Mouse (Mus musculus) c-Kit-negative CD71-positive TER-119-positive erythroid progenitor cells, embryonic 14.5 days (primary cell): ENCODE results near the gene 1110059E24Rik.
A peak's percentile ranks its signal among the peaks of the same experiment; 100 is the strongest.
"Not testable (repeated sequence)": the region's sequence is repeated elsewhere in the genome, so short reads cannot be mapped to it uniquely, and the experiment has no call there.

Experiments used
- DNase-seq: peaks from one replicate; pipeline ENCODE4 v3.0.0-alpha.2; 2013; ENCODE audit warnings: low read depth, low spot score

The 1110059E24Rik gene

GRCm38 (mm10) chr19:21652285-21653171 lies at the start of gene 1110059E24Rik:
Gene 1110059E24Rik, minus strand, starts transcription at chr19:21652976.
- DNase-seq, result peak; percentile 91

GRCm38 (mm10) chr19:21680986-21681385 lies 28.2 kb upstream of the 1110059E24Rik start:
- DNase-seq, result no peak

DNA sequence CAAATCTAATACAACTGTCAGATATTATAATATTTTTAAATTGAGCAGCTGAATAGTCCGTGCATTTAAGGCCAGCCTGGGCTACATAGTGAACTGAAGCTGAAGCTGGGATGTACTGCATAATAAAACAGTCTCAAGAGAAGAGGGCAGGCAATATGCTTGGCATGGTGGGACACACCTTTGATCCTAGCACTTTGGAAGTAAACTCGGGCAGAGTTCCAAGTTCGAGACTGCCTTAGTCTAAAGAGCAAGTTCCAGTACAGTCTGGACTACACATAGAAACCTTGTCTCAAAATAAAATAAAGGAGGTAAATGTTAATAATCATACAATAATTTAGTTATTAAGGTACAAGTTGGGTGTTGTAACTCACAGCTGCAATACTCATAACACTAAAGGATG lies 27.3 kb upstream of the 1110059E24Rik start:
- DNase-seq, result no peak

DNA sequence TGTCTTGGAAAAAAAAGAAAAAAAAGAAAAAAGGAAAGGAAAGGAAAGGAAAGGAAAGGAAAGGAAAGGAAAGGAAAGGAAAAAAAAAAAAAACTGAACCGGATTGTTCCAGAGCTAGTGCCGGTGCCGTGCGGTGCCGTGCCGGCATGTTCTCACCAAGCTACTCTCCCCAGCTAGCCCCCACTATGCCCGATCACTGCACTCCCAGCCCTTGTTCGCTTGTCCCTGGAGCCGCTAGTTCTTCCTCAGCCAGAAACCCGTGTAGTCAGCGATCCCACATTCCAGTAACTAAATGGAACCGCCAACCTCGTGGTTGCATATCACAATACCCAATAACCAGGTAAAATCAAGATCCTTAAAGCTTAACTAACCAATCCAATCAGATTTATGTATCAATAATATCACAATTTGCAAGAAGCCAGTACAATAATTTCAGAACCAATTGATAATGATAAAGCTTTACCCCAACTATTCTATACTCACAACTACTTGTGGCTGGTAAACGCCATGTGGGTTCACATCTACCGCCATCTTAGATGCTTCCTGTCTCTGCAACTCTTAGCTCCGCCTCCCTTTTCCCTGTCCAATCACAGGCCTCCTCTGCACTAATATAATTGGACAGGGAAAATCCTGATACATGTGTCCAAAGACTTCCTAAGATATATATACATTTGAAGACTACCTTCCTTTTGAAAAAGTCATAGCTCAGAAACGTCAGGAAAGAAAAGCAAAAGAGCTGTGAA lies 21.7 kb upstream of the 1110059E24Rik start:
- no peak for DNase-seq

DNA sequence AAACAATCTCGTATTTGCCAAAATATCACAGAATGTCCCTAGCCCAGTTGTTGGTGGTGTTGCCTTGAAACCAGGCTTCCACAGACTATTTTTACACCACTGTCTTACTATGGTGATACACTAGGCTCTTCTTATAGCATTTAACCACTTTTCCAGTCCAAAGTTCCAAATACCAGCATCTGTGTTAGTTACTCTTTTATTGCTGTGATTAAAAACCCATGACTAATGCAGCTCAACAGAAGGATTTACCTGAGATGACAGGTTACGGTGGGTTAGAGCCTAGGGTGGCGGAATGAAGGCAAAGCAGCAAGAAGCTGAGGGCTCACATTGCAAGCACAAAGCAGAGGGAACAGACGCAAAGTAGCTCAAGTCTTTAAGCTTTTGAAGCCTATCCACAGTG lies 16.9 kb upstream of the 1110059E24Rik start:
- no peak for DNase-seq

DNA sequence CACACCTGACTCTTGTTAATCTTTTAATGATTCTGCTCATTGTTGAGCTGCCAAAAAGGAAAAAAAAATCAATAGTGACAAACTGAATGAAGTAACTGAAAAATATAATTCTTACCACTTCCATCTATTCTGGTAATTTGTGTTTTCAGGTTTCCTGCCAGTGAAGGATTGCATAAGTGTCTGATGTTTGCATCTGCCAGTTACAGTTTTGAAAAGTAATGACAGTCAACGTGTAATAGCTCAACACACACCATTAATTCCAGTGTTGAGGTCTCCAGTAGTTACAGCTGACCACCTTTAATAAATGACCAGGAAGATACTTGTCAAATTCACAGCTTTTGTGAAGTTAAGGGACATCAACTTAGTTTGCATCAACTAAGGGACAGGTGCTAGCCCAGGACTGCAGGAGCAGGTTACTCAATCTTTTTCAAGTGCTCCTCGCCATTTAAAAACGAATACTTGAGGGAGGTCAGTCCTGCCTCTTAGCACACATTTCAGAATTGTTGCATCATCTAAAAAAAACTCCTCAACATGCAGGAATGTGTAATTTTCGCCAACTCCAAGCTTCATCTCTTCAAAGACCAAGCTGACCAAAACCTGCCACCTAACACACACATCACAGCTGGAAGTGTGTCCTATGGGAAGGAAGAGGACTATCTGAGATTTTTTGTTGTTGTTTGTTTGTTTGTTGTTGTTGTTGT lies 11.1 kb upstream of the 1110059E24Rik start:
- no peak for DNase-seq

- no peak for DNase-seq
These were observed 8.0 kb upstream of the 1110059E24Rik start for GRCm38 (mm10) chr19:21660734-21661133.

GRCm38 (mm10) chr19:21654788-21655187 lies 2.0 kb upstream of the 1110059E24Rik start:
- no peak for DNase-seq

- DNase-seq, result peak; percentile 12
These were observed 601 bp upstream of the 1110059E24Rik start, which contains the start of gene Abhd17b for GRCm38 (mm10) chr19:21653172-21653981. Gene Abhd17b, plus strand, starts transcription at chr19:21653185.

GRCm38 (mm10) chr19:21651664-21652063 lies 1.1 kb downstream of the 1110059E24Rik start:
- no peak for DNase-seq

DNA sequence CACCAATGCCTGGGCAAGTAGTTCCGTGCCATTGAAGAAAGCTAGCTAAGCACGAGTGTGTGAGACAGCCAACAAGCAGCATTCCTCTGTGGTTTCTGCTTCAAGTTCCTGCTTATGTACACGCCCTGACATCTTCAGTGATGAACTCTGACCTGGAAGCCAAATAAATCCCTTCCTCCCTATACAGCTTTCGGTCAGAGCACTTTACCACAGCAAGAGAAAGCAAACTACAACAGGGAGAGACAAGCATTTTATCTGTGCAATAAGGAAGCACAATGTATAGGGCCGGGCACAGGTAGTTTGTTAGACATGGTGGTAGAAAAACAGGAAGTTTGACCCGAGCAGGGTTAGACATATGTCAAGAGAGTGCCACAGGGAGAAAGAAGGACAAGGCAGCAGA lies 6.6 kb downstream of the 1110059E24Rik start:
- DNase-seq, result no peak

DNA sequence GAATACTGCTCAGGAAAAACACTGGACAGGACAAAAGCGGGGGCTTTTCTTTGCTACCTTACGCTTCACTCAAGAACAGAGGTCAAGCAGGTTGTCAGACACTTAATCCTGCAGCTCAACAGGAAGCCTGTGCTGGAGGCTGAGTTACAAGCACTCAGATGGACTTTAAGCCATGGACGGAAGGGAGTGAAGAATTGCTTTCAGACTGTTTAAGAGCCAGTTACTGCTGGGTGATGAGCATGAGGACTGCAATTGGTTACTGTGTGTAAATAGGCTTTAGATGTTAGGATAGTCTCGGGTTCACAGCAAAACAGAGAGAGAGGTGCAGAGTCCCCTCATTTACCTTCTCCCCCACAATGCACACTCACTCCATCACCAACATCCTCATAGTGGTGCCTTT lies 7.5 kb downstream of the 1110059E24Rik start:
- no peak for DNase-seq

- no peak for DNase-seq
These were observed 8.8 kb downstream of the 1110059E24Rik start for GRCm38 (mm10) chr19:21643935-21644334.

DNA sequence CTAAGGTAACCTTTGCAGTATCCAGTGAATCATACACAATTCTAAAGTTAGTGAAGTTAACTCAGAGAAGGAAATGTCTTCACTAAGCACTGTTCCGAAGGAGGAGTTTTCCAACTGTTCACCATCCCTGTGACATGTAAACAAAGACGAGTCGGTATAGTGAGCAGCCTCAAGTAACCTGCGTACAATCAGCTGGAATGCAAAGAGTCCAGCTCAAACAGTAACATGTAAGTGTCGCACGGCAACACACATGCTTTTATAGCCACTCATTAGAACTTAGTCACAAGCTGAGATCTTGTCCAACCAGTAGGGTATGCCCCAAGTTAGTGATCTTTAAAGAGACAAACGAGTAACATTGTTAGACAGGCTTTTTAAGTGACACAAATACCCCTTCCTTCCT lies 15.1 kb downstream of the 1110059E24Rik start:
- no peak for DNase-seq

GRCm38 (mm10) chr19:21636907-21637306 lies 15.9 kb downstream of the 1110059E24Rik start:
- DNase-seq, result no peak

DNA sequence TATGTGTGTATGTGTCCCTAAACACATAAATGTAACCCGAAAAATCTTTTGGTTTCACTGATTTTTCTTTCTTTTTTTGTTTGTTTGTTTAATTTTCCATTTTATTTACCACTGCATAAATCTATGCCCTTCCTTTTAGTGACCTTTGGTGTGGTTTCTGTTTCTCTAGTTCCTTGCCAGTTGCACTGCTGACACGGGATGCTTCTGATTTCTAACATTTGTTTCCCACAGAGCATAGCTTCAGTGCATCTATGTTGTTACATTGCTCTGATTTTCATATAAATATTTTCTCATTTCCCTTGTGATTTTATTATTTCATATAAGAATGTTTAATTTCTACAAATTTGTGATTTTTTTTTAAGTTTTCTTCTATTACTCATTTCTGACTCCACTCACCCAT lies 17.4 kb downstream of the 1110059E24Rik start:
- no peak for DNase-seq

DNA sequence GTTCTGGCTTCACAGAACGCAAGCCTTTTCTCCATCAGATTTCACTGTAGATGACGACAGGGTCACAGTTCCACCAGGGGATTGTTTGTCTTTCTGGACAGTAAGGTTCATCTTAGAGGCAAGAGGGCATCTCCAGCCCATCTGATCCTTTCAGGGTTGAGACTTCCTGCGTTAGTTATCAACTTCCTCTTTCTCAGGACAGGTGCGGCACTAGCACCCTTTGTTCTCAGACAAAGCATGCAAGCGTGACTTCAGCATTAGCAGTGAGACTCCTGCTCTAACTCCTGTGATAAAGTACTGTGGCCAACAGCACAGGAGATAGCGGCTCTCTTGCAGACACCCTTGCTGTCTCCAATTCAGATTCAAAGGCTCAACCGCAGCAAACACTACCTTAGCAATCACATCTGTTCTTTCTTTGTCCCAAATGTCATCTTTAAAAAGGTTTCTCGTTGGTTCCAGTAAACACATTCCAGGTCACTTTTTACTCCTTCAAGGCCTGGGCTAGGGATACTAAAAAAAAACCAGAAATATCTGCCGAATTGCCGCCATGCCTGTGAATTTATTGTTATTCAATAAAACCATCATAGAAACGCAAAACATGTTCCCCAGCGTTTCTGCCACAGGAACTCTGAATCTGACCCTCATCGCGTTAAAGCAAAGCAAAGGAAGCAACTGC lies 22.0 kb downstream of the 1110059E24Rik start:
- no peak for DNase-seq

- no peak for DNase-seq
These were observed 23.3 kb downstream of the 1110059E24Rik start for GRCm38 (mm10) chr19:21629501-21629900.

GRCm38 (mm10) chr19:21629030-21629429 lies 23.7 kb downstream of the 1110059E24Rik start:
- no peak for DNase-seq

DNA sequence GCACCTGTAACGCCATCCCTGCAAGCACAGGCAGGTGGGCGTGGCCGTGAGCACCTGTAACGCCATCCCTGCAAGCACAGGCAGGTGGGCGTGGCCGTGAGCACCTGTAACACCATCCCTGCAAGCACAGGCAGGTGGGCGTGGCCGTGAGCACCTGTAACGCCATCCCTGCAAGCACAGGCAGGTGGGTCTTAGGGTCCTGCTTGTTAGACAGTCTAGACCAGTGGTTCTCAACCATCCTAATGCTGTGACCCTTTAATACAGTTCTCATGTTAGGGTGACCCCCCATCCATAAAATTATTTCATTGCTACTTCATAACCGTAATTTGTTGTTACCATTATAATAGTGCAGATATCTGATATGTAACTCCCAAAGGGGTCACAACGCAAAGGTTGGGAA lies 24.3 kb downstream of the 1110059E24Rik start:
- DNase-seq, result not testable (repeated sequence)
